Mouse (Mus musculus): ENCODE measurements at regions not wholly inside any gene's neighbourhood (a gene's known extent, or its start where the extent isn't known, plus 50 kb on each side); places are given as distances from the start of the nearest gene placed in this dataset.

DNA sequence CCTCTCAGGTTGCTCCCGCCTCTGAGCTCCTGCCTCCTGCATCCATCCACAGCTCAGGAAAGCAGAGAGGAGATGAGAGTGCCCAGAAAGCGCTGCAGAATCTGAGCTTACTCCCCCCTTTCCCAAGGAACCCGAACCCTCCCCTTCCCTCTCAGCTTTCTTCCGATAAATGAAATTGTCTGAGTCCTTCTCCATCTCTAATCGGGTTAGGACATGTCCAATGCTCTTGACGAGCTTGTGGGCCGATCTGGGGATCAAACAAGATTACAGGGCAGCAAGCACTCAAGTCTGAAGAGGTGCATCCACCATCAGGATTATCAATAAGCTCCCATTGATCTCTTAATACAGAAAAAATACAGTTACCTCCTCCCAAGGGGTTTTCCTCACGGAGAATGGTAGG is 80.0 kb upstream of the Foxk1 start:
- Histone ChIP-seq H3K36me3 (ENCODE audit: insufficient read depth, low read length) (no peaks in the 10 kb centered on the region), H3K27me3 (ENCODE audit: insufficient read depth, low read length) (no peaks in the 10 kb centered on the region; the same call in 1 of the 2 replicates), H3K4me3 (replicated peaks; ENCODE audit: low read length) (no peak overlapping the region), H3K9me3 (ENCODE audit: low read length) (no peaks in the 10 kb centered on the region), H3K4me1 (replicated peaks; ENCODE audit: low read depth, low read length) (peaks cover 16% of the 10 kb centered on the region)
- TF ChIP-seq NANOG (IDR thresholded peaks at IDR 0.05; ENCODE audit: borderline replicate concordance, low read length), result no peak
- TF ChIP-seq CTCF (conservative IDR thresholded peaks at IDR 0.05; ENCODE audit: low read length), result no peak
- TF ChIP-seq POU5F1 (IDR thresholded peaks at IDR 0.05; ENCODE audit: borderline replicate concordance, low read length), result no peak

DNA sequence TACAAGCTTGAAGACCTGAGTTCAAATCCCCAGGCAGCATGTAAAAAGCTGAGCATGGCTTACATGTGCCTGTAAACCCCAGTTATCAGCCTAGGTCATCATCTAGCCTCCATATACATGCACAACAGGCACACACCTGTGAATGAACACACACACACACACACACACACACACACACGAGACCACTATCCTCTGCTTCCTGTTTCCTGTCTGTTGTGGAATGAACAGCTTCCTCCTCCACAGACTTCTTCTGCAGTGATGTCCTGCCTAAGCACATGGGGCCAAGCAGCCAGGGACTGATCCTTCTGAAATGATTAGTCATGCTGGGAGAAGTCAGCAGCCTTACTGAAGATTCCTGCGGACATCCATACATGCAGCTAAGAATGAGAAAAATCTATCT is 76.4 kb upstream of the Foxk1 start:
- TF ChIP-seq POU5F1 (IDR thresholded peaks at IDR 0.05; ENCODE audit: borderline replicate concordance, low read length), result no peak
- no peak for TF ChIP-seq CTCF (conservative IDR thresholded peaks at IDR 0.05; ENCODE audit: low read length)
- TF ChIP-seq NANOG (IDR thresholded peaks at IDR 0.05; ENCODE audit: borderline replicate concordance, low read length), result no peak
- Histone ChIP-seq H3K4me1 (replicated peaks; ENCODE audit: low read depth, low read length) (peaks cover 17% of the 10 kb centered on the region), H3K36me3 (ENCODE audit: insufficient read depth, low read length) (no peaks in the 10 kb centered on the region), H3K27me3 (ENCODE audit: insufficient read depth, low read length) (no peaks in the 10 kb centered on the region; the same call in 1 of the 2 replicates), H3K9me3 (ENCODE audit: low read length) (no peaks in the 10 kb centered on the region), H3K4me3 (replicated peaks; ENCODE audit: low read length) (no peak overlapping the region)

DNA sequence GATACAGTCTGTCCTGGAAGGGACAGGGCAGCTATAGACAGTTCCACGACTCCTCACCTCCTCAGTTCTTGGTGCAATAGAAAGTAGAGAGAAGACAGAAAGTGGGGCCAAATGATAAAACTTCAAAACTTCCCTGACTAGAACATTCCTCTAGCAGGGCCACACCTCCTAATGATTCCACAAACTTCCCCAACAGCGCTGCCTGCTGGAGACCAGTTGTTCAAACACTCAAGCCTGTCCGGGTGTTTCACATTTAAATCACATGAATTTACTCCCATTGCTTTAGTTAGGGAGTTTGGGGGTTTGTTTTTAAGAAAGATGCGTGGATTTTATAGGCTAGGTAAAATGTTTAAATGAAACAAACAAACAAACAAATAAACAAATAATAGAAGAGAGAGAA is 75.7 kb upstream of the Foxk1 start:
- TF ChIP-seq NANOG (IDR thresholded peaks at IDR 0.05; ENCODE audit: borderline replicate concordance, low read length), result no peak
- TF ChIP-seq CTCF (conservative IDR thresholded peaks at IDR 0.05; ENCODE audit: low read length), result peak; percentile 70
- H3K4me3 ChIP-seq (replicated peaks; ENCODE audit: low read length), result no peak overlapping the region

GRCm38 (mm10) chr5:142327261-142327660 is 74.0 kb upstream of the Foxk1 start:
- peaks cover 21% of the 10 kb centered on the region for H3K4me1 ChIP-seq (replicated peaks; ENCODE audit: low read depth, low read length)
- TF ChIP-seq NANOG (IDR thresholded peaks at IDR 0.05; ENCODE audit: borderline replicate concordance, low read length) (no peak), CTCF (conservative IDR thresholded peaks at IDR 0.05; ENCODE audit: low read length) (peak; percentile 80), POU5F1 (IDR thresholded peaks at IDR 0.05; ENCODE audit: borderline replicate concordance, low read length) (no peak)
- peaks cover 10% of the 10 kb centered on the region; the same call in 1 of the 2 replicates for H3K9me3 ChIP-seq (ENCODE audit: low read length)
- H3K36me3 ChIP-seq (ENCODE audit: insufficient read depth, low read length), result no peaks in the 10 kb centered on the region
- no peaks in the 10 kb centered on the region for H3K27me3 ChIP-seq (ENCODE audit: insufficient read depth, low read length)
- H3K4me3 ChIP-seq (replicated peaks; ENCODE audit: low read length), result peak overlapping the region; percentile 66

More for the DNA sequence above, 75.7 kb upstream of the Foxk1 start:
- peaks cover 17% of the 10 kb centered on the region for H3K4me1 ChIP-seq (replicated peaks; ENCODE audit: low read depth, low read length)
- peaks cover 4% of the 10 kb centered on the region; the same call in 1 of the 2 replicates for H3K9me3 ChIP-seq (ENCODE audit: low read length)
- no peaks in the 10 kb centered on the region for H3K36me3 ChIP-seq (ENCODE audit: insufficient read depth, low read length)
- H3K27me3 ChIP-seq (ENCODE audit: insufficient read depth, low read length), result no peaks in the 10 kb centered on the region

- Histone ChIP-seq H3K9me3 (ENCODE audit: low read length) (peaks cover 10% of the 10 kb centered on the region; the same call in 1 of the 2 replicates), H3K27me3 (ENCODE audit: insufficient read depth, low read length) (no peaks in the 10 kb centered on the region), H3K36me3 (ENCODE audit: insufficient read depth, low read length) (no peaks in the 10 kb centered on the region), H3K4me1 (replicated peaks; ENCODE audit: low read depth, low read length) (peaks cover 34% of the 10 kb centered on the region), H3K4me3 (replicated peaks; ENCODE audit: low read length) (no peak overlapping the region)
- no peak for TF ChIP-seq NANOG (IDR thresholded peaks at IDR 0.05; ENCODE audit: borderline replicate concordance, low read length)
- TF ChIP-seq POU5F1 (IDR thresholded peaks at IDR 0.05; ENCODE audit: borderline replicate concordance, low read length), result no peak
- no peak for TF ChIP-seq CTCF (conservative IDR thresholded peaks at IDR 0.05; ENCODE audit: low read length)
Observed at GRCm38 (mm10) chr5:142329724-142330520, 71.4 kb upstream of the Foxk1 start.

- H3K4me3 ChIP-seq (replicated peaks; ENCODE audit: low read length), result no peak overlapping the region
- peak; percentile 91 for TF ChIP-seq POU5F1 (IDR thresholded peaks at IDR 0.05; ENCODE audit: borderline replicate concordance, low read length)
- TF ChIP-seq NANOG (IDR thresholded peaks at IDR 0.05; ENCODE audit: borderline replicate concordance, low read length), result no peak
- H3K36me3 ChIP-seq (ENCODE audit: insufficient read depth, low read length), result no peaks in the 10 kb centered on the region
- H3K27me3 ChIP-seq (ENCODE audit: insufficient read depth, low read length), result peaks cover 3% of the 10 kb centered on the region; the same call in 1 of the 2 replicates
- peaks cover 10% of the 10 kb centered on the region; the same call in 1 of the 2 replicates for H3K9me3 ChIP-seq (ENCODE audit: low read length)
- H3K4me1 ChIP-seq (replicated peaks; ENCODE audit: low read depth, low read length), result peaks cover 17% of the 10 kb centered on the region
Observed at GRCm38 (mm10) chr5:142332744-142333143, 68.6 kb upstream of the Foxk1 start.

GRCm38 (mm10) chr5:142337436-142337835 is 63.9 kb upstream of the Foxk1 start:
- Histone ChIP-seq H3K4me3 (replicated peaks; ENCODE audit: low read length) (no peak overlapping the region), H3K36me3 (ENCODE audit: insufficient read depth, low read length) (no peaks in the 10 kb centered on the region), H3K4me1 (replicated peaks; ENCODE audit: low read depth, low read length) (peaks cover 17% of the 10 kb centered on the region), H3K9me3 (ENCODE audit: low read length) (peaks cover 19% of the 10 kb centered on the region), H3K27me3 (ENCODE audit: insufficient read depth, low read length) (peaks cover 3% of the 10 kb centered on the region; the same call in 1 of the 2 replicates)
- no peak for TF ChIP-seq NANOG (IDR thresholded peaks at IDR 0.05; ENCODE audit: borderline replicate concordance, low read length)
- TF ChIP-seq POU5F1 (IDR thresholded peaks at IDR 0.05; ENCODE audit: borderline replicate concordance, low read length), result no peak

DNA sequence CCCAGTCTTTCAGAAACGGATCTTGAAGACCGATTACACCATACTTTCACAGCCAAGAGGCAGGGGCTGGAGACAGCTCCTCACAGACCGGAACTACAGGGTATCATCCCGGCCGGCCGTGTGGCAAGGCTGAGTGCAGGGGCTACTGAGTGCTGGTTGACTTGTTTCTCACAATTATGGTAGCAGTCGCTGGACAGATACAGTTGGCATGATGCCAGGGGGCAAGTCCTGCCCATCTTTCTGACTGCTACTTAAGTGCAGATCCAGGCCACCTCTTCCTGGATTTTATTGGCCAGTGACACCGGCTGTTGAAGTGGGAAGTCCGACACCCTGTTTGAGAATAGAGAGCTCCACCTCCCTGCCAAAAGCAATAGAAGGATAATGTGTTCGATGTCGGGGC is 63.2 kb upstream of the Foxk1 start:
- Histone ChIP-seq H3K36me3 (ENCODE audit: insufficient read depth, low read length) (no peaks in the 10 kb centered on the region), H3K4me1 (replicated peaks; ENCODE audit: low read depth, low read length) (peaks cover 11% of the 10 kb centered on the region), H3K4me3 (replicated peaks; ENCODE audit: low read length) (no peak overlapping the region), H3K9me3 (ENCODE audit: low read length) (peaks cover 19% of the 10 kb centered on the region), H3K27me3 (ENCODE audit: insufficient read depth, low read length) (peaks cover 3% of the 10 kb centered on the region; the same call in 1 of the 2 replicates)
- TF ChIP-seq POU5F1 (IDR thresholded peaks at IDR 0.05; ENCODE audit: borderline replicate concordance, low read length) (no peak), NANOG (IDR thresholded peaks at IDR 0.05; ENCODE audit: borderline replicate concordance, low read length) (no peak), CTCF (conservative IDR thresholded peaks at IDR 0.05; ENCODE audit: low read length) (no peak)

Measured in E14TG2a.4 (cell line).